Comparison of ENCODE assay signal across 16 mouse cellular contexts in genomic region chr7:37758886-37759285, GRCm38 (mm10). TPM values are rescaled to one million over a fixed set of nuclear protein-coding genes. Genes with fewer than 3 reads are reported as not detected.
"Had no signal": no experiment of that assay in that cellular context is flagged by ENCODE, and none has a peak within 500 bp of the region (broad histone marks: within the 10 kb centered on the region; RNA-seq: fewer than 3 reads in every experiment).

No protein-coding gene starts in this region.

- H3K36me3 ChIP-seq: neural tube, embryonic 13.5 days; neural tube, embryonic 15.5 days; stomach, embryonic 15.5 days had no signal

- H3K4me1 ChIP-seq: stomach, embryonic 15.5 days had no signal

- H3K27ac ChIP-seq: midbrain, embryonic 10.5 days; midbrain, embryonic 12.5 days; neural tube, embryonic 13.5 days; neural tube, embryonic 15.5 days; stomach, embryonic 15.5 days; stomach, postnatal 0 days had no signal

- H3K27me3 ChIP-seq: midbrain, embryonic 12.5 days; neural tube, embryonic 13.5 days; neural tube, embryonic 15.5 days; stomach, embryonic 15.5 days had no signal

- H3K4me3 ChIP-seq: midbrain, embryonic 10.5 days; midbrain, embryonic 12.5 days; myocyte; neural tube, embryonic 13.5 days; neural tube, embryonic 15.5 days; stomach, embryonic 15.5 days had no signal

- DNase-seq: lung, adult 18-20 months; lung, embryonic 14.5 days; lung, postnatal 10 days; lung, postnatal 4 days; midbrain, embryonic 14.5 days; right cerebral cortex, postnatal 14 days; thymus, postnatal 14 days; thymus, postnatal 36 days had no signal

RNA-seq across cellular contexts. Expression of gene Zfp536, which starts 14.6 kb away (rescaled TPM):
- total RNA-seq: megakaryocyte-erythroid progenitor cell, adult 5-6 weeks had no signal
- polyA plus RNA-seq: myocyte had no signal
